Mouse (Mus musculus): ENCODE measurements at regions not wholly inside any gene's neighbourhood (a gene's known extent, or its start where the extent isn't known, plus 50 kb on each side); places are given as distances from the start of the nearest gene placed in this dataset.

DNA sequence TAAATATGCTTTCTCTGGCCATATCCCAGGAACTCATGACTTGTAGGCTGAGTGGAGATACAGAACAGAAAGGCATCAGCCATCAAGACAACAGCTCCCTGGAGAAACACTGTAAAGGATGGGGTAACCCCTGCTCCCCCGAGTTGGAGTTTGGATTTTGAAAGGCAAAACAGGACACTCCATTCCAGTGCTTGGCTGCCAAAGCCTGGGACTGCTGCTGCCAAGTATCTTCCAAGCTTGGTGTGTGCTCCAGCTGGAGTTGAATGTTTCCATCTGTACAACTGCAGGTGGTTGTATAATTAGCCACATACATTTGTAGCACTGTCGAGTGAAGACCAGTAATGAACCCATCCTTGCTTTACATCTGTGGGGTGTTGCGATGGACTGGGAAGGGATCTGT lies 62.1 kb downstream of the 4933412E24Rik start:
- DNase-seq: peak; percentile 13 to 31

GRCm38 (mm10) chr15:59953857-59954256 lies 62.6 kb downstream of the 4933412E24Rik start:
- DNase-seq: no peak

DNA sequence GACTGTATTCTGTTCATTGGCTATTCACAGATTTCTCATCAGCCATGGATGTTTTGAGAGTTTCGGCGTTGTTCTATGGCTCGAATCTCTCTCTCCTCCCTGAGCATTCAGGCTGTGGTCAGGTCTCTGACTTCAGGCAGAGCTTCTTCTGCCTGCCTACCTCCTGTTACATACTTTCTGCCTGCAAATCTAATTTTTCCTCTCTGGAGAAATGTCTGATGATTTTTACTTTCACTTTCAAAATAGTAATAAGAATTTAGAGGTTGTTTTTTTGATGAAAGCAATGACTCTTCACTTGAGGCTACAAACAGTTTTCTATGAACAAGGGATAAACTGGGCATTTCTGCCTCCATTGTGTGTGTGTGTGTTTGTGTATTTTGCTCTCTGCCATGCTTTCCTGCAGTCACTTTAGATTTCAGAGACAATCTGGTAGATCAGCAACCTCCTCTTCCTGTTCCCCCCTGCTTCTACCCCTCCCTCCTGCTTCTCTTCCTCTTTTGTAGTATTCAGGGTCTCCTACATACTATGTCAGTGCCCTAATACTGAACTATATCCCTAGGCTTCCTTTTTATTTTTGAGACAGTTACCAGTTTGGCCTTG lies 65.7 kb downstream of the 4933412E24Rik start:
- DNase-seq: no peak

- DNase-seq: no peak
Measured at GRCm38 (mm10) chr15:59945208-59945607, 71.2 kb downstream of the 4933412E24Rik start.

DNA sequence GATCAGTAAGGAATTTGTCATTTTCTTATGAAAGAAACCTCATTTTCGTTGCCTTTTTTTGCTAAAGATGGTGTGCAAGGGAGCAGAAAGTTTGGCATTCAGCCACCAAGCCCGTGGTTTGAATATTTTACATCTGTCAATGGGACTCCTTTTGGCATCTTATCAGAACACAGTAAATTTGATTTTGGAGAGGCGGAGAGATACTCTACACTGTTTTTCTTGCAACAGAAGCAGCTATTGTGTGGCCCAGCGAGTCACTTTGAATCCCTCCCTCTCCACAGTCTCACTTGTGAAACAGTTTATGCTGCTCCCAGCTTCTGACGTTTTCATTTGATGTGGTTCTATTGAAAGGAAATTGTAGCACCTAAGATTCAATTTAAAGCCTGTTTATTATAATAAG lies 79.9 kb downstream of the 4933412E24Rik start:
- DNase-seq: peak in 1 of 2 experiments; percentile 12

DNA sequence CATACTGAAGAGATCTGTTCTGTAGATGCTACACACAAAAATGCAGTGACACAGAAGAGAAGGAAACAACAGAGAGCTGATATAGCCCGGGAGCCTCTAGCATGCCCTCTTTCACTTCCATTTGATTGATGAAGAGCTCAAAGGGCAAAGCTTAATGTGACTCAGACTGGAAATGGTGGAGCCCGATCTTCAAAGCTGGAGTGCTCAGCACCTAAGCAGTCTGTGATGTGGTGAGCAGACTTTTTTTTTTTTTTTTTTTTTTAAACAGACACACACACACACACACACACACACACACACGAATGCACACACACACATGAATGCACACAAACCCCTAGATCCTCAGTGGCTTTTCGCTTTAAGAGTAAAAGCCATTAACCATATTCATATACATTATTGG lies 102.6 kb downstream of the 4933412E24Rik start:
- DNase-seq: no peak

- DNase-seq: no peak
Measured at GRCm38 (mm10) chr15:59908300-59908699, 108.1 kb downstream of the 4933412E24Rik start.

- DNase-seq: no peak
Measured at GRCm38 (mm10) chr15:59905832-59906797, 110.3 kb downstream of the 4933412E24Rik start.

DNA sequence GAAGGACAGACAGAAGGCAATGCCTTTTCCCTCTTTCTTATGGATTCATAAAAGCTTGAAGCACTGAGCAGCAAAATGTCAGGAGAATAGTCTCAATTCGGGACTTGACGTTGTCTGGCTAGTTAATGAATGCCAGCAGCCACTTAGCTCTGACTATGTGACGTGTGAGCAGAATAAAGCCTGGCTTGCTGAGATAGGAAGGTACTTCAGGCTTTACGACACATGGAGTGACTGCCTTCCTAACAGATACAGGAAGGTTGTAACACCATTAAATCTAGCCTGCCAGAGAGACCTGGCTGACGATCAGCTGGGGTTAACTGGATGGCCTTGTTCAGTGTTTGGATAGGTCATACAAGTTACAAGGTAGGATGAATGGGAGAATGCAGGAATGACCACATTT lies 111.7 kb downstream of the 4933412E24Rik start:
- no peak for DNase-seq

GRCm38 (mm10) chr15:59888996-59889395 lies 127.4 kb downstream of the 4933412E24Rik start:
- DNase-seq: no peak

GRCm38 (mm10) chr15:59888131-59888459 lies 128.3 kb downstream of the 4933412E24Rik start:
- no peak for DNase-seq

DNA sequence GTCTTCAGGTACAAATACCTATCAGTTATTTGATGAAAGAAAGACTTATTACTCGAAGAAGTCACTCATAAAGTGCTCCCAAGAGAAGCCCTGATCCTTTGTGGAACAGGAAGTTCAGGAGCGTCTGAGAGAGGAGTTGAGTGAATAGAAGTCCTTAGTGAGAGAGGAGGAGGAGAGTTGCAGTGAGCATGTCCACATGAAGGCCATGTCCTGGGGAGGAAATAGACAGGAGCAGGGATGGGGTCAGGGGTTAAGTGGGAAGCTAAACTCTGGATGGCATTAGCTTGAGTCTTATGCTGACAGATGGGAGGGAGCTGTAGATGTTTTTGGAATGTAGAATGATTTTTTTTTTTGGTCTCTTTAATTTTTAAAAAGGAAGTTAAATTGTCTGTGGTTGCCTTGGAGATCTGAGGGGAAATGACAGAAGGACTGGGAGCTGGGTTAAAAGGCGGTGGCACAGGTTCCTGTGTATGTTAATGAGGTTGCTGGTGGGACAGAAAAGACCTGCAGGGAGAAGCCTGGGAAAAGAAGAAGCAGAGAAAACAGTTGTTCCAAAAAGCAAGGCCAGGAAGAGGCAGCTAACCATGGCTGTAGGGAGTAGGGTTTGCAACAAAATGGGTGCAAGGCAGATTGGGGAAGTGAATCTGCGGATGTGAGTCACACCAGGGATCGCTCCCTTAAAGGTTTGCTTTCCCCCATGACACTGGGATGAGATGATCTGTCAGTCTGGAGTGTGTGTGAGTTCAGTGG lies 128.9 kb downstream of the 4933412E24Rik start:
- DNase-seq: no peak

DNA sequence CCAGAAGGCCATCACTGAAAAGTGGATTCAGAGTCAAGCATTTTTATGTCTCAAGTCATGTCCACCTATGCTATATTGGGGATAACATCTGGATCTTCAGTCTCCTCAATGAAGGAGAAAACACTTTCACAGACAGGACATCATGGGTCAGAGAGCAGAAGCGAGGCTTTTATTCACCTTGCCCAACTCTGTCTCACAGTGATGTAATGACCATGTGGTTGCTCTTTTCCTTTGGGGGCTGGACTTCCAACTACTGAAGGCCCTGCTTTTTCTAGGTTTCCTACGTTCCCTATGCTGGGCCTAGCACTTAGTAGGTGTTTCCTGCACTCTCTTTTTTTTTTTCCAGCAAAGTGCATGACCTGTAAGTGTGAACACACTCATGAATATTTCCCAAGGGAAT lies 130.4 kb downstream of the 4933412E24Rik start:
- DNase-seq: no peak

DNA sequence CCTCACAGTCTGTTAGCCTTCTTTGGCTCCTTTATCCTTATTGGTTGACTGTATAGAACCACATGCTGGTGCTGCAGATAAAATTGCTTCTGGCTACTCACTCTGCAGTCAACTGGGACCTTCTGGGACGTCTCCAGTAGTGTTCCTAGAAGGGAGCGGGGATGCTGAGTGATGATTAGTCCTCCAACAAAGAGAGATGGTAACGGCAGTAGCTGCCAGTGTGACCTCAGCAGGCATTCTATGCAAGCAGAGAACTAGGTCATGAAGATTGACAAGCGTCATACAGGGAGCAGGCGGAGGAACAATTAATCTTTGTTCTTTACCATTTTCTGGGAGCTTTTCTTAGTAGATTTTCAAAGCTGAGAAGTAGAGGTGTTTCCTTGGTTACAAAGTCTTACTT lies 134.0 kb downstream of the 4933412E24Rik start:
- no peak for DNase-seq

- DNase-seq: no peak
Measured at GRCm38 (mm10) chr15:59880426-59880825, 136.0 kb downstream of the 4933412E24Rik start.

DNA sequence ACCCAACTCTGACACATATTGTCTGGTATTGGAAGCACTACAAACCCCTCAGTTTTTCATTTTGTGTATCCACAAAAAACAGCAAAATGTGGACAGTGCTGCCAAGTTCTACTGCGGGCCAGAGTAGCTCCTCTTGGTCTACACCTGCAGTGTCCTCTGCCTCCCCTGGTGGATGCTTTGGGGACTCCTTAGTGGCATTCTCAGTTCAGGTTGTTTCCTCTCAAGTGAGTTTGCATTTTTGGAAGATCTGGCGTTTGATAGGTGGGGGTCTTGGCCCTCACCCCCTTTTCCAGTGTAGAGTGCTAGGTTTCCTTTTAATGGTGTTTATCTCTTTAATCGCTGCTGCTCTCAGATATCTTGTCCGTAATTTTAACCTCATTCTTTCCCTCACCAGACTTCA lies 137.1 kb downstream of the 4933412E24Rik start:
- peak in 1 of 2 experiments; percentile 4 for DNase-seq

DNA sequence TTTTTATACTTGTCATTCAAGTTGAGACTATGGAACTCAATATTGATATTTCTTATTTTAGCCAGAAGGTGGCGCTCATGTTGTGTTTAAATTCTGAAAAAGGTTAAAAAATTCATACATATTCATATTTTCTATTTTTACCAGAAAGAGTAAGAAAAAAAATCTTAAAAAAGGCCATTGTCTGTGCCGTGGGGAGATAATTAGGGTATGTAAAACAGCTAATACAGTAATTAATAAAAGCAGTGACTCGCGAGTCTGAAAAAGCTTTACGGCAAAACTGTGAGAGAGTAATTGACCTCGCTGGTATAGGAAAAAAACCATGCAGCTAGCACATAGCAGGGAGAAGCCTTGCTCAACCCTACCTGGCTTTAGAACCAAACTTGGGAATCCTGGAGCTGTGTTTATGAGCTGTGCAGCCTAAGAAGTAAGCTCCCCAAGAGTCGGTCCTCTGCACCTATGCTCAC lies 140.1 kb downstream of the 4933412E24Rik start:
- no peak for DNase-seq

DNA sequence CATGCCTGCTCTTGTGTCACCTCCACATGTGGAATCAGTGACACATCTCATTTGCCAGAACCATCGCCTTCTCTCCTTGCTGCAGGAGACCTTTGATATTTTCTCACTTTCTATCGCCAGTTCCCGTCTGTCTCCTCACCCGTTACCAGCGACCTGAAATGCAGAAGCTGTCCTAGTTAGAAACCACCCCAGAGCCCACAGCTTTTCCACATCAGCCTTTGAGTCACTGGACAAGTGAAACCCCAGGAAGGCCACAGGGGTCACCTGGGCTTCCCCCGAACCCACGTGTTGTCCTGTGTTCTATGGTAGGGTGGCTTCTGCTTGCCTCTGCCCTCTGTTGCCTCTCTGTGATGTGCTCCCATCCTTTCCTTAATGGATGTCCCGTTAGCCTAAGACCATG lies 149.7 kb downstream of the 4933412E24Rik start:
- no peak for DNase-seq

DNA sequence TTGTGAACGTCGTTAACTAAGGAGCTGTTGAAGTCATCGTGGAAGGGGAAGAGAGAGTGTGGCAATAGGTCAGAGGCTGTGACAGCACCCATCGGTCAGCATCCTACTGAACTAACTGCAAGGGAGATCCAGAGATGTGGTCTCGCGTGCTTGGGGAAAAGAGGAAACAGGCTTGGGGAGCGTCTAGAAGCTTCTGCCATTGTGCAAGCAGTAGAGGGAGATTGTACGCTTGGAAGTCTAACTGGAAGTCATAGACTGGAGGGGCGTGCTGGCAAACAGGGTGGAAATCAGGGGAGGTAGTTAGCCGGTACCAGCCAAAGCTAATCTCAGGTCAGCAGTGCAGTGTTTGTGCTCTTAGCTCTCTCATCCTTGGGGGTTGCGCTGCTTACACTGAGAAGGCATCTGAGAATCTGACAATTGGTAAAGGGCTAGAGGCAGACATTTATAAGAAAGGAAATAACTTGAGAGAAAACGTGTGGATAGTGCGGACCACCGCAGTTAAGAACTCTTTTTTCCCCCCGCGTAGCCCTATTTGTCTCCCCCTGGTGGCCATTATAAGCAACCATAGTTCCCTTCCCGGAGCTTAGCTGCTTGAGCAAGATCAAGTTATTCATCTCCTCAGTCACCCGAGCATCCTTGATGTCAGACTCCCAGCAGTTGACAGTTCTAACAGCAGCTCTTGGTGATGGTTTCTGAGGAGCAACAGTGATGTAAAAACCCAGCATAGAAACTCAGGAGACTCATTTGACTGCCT lies 151.5 kb downstream of the 4933412E24Rik start:
- DNase-seq: peak in 1 of 2 experiments; percentile 12

DNA sequence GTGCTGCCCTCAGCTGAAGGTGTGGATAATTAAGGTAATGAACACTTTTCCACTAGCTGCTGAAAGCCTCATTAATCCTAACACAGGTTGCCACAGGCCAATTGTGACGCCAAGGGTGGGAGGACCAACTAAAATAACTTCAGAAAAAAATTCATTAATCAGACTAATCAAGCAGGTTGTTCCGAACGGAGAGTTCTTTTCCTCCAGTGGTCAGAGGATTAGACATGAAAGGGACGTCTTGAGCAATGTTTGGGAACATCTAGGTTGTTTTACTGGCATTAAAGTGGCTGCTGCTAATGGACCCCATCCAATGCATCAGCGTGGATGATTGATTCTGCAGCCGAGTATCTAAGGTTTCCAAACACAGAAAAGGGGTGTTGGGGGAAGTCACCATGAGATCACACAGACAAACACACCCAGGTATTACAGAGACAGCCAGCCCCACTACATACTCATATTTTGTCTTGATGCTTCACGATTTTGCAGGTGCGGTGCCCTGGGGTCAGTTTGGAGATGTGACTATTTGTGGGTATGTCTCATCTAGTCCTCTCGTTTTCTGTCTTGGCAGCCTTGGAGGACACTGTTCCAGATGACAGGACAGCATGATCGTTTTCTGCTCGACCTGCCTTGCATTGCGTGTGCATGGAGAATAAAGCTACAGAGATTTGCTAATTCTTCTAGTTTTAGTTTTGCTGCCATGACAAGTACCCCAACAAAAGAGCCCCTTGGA lies 164.0 kb downstream of the 4933412E24Rik start:
- no peak for DNase-seq

DNA sequence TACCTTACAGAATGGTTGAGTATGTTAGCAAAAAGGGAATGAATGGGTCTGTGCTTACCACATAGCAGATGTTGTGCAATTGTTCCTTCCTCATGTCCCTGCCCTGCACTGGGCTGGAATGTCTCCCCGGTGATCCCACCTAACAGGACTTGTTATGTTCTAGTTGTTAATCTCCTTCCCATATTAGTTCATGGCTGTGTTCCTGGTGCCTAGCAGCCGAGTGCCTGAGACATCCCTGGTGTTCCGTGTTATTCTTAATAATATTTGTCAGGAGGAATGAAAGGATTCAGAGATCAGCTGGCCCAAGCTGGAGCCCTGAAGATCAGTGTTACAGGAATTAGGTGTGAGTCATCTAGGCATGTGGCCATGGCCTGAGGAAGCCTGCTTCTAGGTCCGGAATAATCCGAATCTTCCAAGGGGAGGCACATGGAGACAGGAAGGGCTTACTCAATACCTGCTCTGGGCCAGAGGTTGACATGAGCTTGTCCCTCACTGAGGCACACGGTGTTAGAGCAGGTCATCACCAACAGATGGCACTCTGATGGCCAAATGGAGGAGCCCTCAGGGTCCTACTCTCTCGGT lies 171.2 kb downstream of the 4933412E24Rik start:
- no peak for DNase-seq

- DNase-seq: no peak
Measured at GRCm38 (mm10) chr15:59836631-59837030, 179.8 kb downstream of the 4933412E24Rik start.

Measured in cerebellum, postnatal 25 days (tissue).